Mouse (Mus musculus) stomach, embryonic 15.5 days (tissue): ENCODE measurements around the gene Eapp. TPM values are rescaled to one million over a fixed set of nuclear protein-coding genes. Genes with fewer than 3 reads are reported as not detected.
"Not testable (repeated sequence)": the region's sequence is repeated elsewhere in the genome, so short reads cannot be mapped to it uniquely, and the experiment has no call there.

Source experiments
- ATAC-seq: fragments of 200-750 bp; cut with Nextera tagmentation; 2 replicates; pipeline ENCODE4 v1.8.0; 2017; ENCODE audit warnings: low read depth, moderate number of reproducible peaks, moderate TSS enrichment; ENCODE audit not compliant: insufficient read depth, low FRiP score
- H3K27ac ChIP-seq: fragments of 300-500 bp; sonication (generic); 2 replicates; pipeline ENCODE4 v1.5.1; 2015; ENCODE audit warnings: mild to moderate bottlenecking, inconsistent platforms
- H3K27me3 ChIP-seq: fragments of 300-500 bp; sonication (generic); replicated peaks from 2 replicates; pipeline ENCODE4 v1.6.1; 2015; ENCODE audit warnings: inconsistent platforms
- H3K36me3 ChIP-seq: fragments of 300-500 bp; sonication (generic); 2 replicates; pipeline ENCODE4 v1.6.1; 2015; ENCODE audit warnings: inconsistent platforms
- H3K4me1 ChIP-seq: fragments of 300-500 bp; sonication (generic); 2 replicates; pipeline ENCODE4 v1.6.1; 2015; ENCODE audit warnings: inconsistent platforms
- H3K4me2 ChIP-seq: fragments of 300-500 bp; sonication (generic); 2 replicates; pipeline ENCODE4 v1.6.1; 2015; ENCODE audit warnings: mild to moderate bottlenecking, inconsistent platforms
- H3K4me3 ChIP-seq: fragments of 300-500 bp; sonication (generic); replicated peaks from 2 replicates; pipeline ENCODE4 v1.5.1; 2015; ENCODE audit warnings: inconsistent platforms
- H3K9ac ChIP-seq: fragments of 300-500 bp; sonication (generic); 2 replicates; pipeline ENCODE4 v1.6.1; 2015; ENCODE audit warnings: inconsistent platforms
- H3K9me3 ChIP-seq: fragments of 300-500 bp; sonication (generic); 2 replicates; pipeline ENCODE4 v1.6.1; 2016; ENCODE audit warnings: inconsistent platforms
- WGBS: fragments of 180-500 bp; shearing (Covaris S2); methylation state at CpG from one replicate; pipeline ENCODE4 v1.1.7; 2015; 5-methylcytosine and 5-hydroxymethylcytosine counted together
- polyA plus RNA-seq: library from polyadenylated mRNA; unstranded; fragments of >200 nt; fragmentation: Nextera tagmentation; extraction: Ambion mirVana; gene quantifications from 2 replicates; pipeline ENCODE4 v1.2.1, GENCODE M21; 2015

The Eapp gene
- polyA plus RNA-seq, 1 experiment from 2014 or later = 60.4 TPM

- ATAC-seq = peak; percentile 9
- not testable (repeated sequence) for H3K4me2 ChIP-seq
- WGBS = under 1% methylated on average over 13 of the region's 44 CpGs
Measured at GRCm38 (mm10) chr12:54709691-54710493, 14.2 kb upstream of the Eapp start.

GRCm38 (mm10) chr12:54699394-54699793, 3.7 kb upstream of the Eapp start:
- H3K4me1 ChIP-seq = no peaks in the 10 kb centered on the region
- H3K27ac ChIP-seq = no peak overlapping the region
- H3K9ac ChIP-seq = no peak overlapping the region
- H3K4me2 ChIP-seq = no peak overlapping the region
- no peak for ATAC-seq
- 62% methylated on average over 7 of the region's 7 CpGs for WGBS
- H3K4me3 ChIP-seq = no peak overlapping the region
- no peaks in the 10 kb centered on the region for H3K27me3 ChIP-seq
- no peaks in the 10 kb centered on the region for H3K36me3 ChIP-seq
- no peaks in the 10 kb centered on the region for H3K9me3 ChIP-seq

More at GRCm38 (mm10) chr12:54709691-54710493, 14.2 kb upstream of the Eapp start:
- H3K27ac ChIP-seq, H3K9ac ChIP-seq, H3K9me3 ChIP-seq, H3K27me3 ChIP-seq, H3K4me3 ChIP-seq, H3K4me1 ChIP-seq, H3K36me3 ChIP-seq: not testable (repeated sequence)

- H3K4me2 ChIP-seq = no peak overlapping the region
- ATAC-seq = no peak
- no peaks in the 10 kb centered on the region for H3K9me3 ChIP-seq
- 0 out of 2 replicates have a peak, but pooled peaks cover 2% of the 10 kb centered on the region for H3K4me1 ChIP-seq
- no peak overlapping the region for H3K4me3 ChIP-seq
- 35% methylated on average over 6 of the region's 6 CpGs for WGBS
- peak overlapping the region; percentile 51; the same call in 1 of the 2 replicates for H3K27ac ChIP-seq
- no peaks in the 10 kb centered on the region for H3K27me3 ChIP-seq
- H3K9ac ChIP-seq = no peak overlapping the region
- H3K36me3 ChIP-seq = no peaks in the 10 kb centered on the region
Measured at GRCm38 (mm10) chr12:54697791-54698250, 2.1 kb upstream of the Eapp start.

- Histone ChIP-seq H3K4me1 (0 out of 2 replicates have a peak, but pooled peaks cover 2% of the 10 kb centered on the region), H3K27ac (peak overlapping the region; percentile 51), H3K9ac (no peak overlapping the region), H3K4me3 (no peak overlapping the region), H3K4me2 (no peak overlapping the region), H3K27me3 (no peaks in the 10 kb centered on the region), H3K9me3 (no peaks in the 10 kb centered on the region), H3K36me3 (peaks cover 4% of the 10 kb centered on the region; the same call in 1 of the 2 replicates)
- 4% methylated on average over 7 of the region's 7 CpGs for WGBS
- ATAC-seq = peak; percentile 7; the same call in 1 of the 2 replicates
Measured at GRCm38 (mm10) chr12:54697003-54697597, 1.4 kb upstream of the Eapp start.

- peak overlapping the region; percentile 93 for H3K4me3 ChIP-seq
- no peaks in the 10 kb centered on the region for H3K9me3 ChIP-seq
- H3K27me3 ChIP-seq = no peaks in the 10 kb centered on the region
- WGBS = under 1% methylated on average over 32 of the region's 32 CpGs
- peak overlapping the region; percentile 97 for H3K27ac ChIP-seq
- peak overlapping the region; percentile 75 for H3K4me2 ChIP-seq
- peak overlapping the region; percentile 16; the same call in 1 of the 2 replicates for H3K9ac ChIP-seq
- peak; percentile 85 for ATAC-seq
- 0 out of 2 replicates have a peak, but pooled peaks cover 2% of the 10 kb centered on the region for H3K4me1 ChIP-seq
- peaks cover 7% of the 10 kb centered on the region; the same call in 1 of the 2 replicates for H3K36me3 ChIP-seq
Measured at GRCm38 (mm10) chr12:54696242-54697002, 725 bp upstream of the Eapp start.

GRCm38 (mm10) chr12:54694847-54695510, 718 bp downstream of the Eapp start:
- no peak for ATAC-seq
- no peaks in the 10 kb centered on the region for H3K27me3 ChIP-seq
- peak overlapping the region; percentile 97 for H3K27ac ChIP-seq
- H3K9me3 ChIP-seq = no peaks in the 10 kb centered on the region
- H3K4me2 ChIP-seq = peak overlapping the region; percentile 75
- H3K36me3 ChIP-seq = peaks cover 7% of the 10 kb centered on the region; the same call in 1 of the 2 replicates
- H3K4me1 ChIP-seq = 0 out of 2 replicates have a peak, but pooled peaks cover 2% of the 10 kb centered on the region
- H3K9ac ChIP-seq = peak overlapping the region; percentile 78
- 37% methylated on average over 12 of the region's 12 CpGs for WGBS
- H3K4me3 ChIP-seq = peak overlapping the region; percentile 93

GRCm38 (mm10) chr12:54689082-54689481, 6.6 kb downstream of the Eapp start:
- Histone ChIP-seq H3K4me2 (no peak overlapping the region), H3K27me3 (no peaks in the 10 kb centered on the region), H3K9me3 (no peaks in the 10 kb centered on the region), H3K27ac (no peak overlapping the region), H3K4me1 (0 out of 2 replicates have a peak, but pooled peaks cover 2% of the 10 kb centered on the region), H3K4me3 (no peak overlapping the region), H3K36me3 (peaks cover 30% of the 10 kb centered on the region), H3K9ac (no peak overlapping the region)
- ATAC-seq = no peak
- WGBS = 90% methylated on average over 5 of the region's 5 CpGs

GRCm38 (mm10) chr12:54683182-54683581, 12.5 kb downstream of the Eapp start:
- Histone ChIP-seq H3K27me3 (no peaks in the 10 kb centered on the region), H3K4me2 (no peak overlapping the region), H3K36me3 (peaks cover 17% of the 10 kb centered on the region; the same call in 1 of the 2 replicates), H3K4me1 (no peaks in the 10 kb centered on the region), H3K4me3 (no peak overlapping the region), H3K9me3 (no peaks in the 10 kb centered on the region), H3K9ac (no peak overlapping the region), H3K27ac (no peak overlapping the region)
- no peak for ATAC-seq
- 32% methylated on average over 1 of the region's 1 CpGs for WGBS

- Histone ChIP-seq H3K9ac (no peak overlapping the region), H3K36me3 (peaks cover 18% of the 10 kb centered on the region), H3K4me3 (no peak overlapping the region), H3K4me2 (no peak overlapping the region), H3K27ac (no peak overlapping the region), H3K27me3 (no peaks in the 10 kb centered on the region), H3K4me1 (no peaks in the 10 kb centered on the region), H3K9me3 (no peaks in the 10 kb centered on the region)
- ATAC-seq = 0 out of 2 replicates have a peak, but pooled peaks have one; percentile 43
- WGBS = 90% methylated on average over 9 of the region's 9 CpGs
Measured at GRCm38 (mm10) chr12:54676709-54677108, 19.0 kb downstream of the Eapp start.

- H3K4me3 ChIP-seq = no peak overlapping the region
- no peak overlapping the region for H3K9ac ChIP-seq
- H3K36me3 ChIP-seq = peaks cover 18% of the 10 kb centered on the region
- no peak overlapping the region for H3K27ac ChIP-seq
- H3K4me1 ChIP-seq = no peaks in the 10 kb centered on the region
- 94% methylated on average over 4 of the region's 4 CpGs for WGBS
- no peak overlapping the region for H3K4me2 ChIP-seq
- H3K27me3 ChIP-seq = no peaks in the 10 kb centered on the region
- no peak for ATAC-seq
- no peaks in the 10 kb centered on the region for H3K9me3 ChIP-seq
Measured at GRCm38 (mm10) chr12:54675396-54675795, 20.3 kb downstream of the Eapp start.

- Histone ChIP-seq H3K4me1 (no peaks in the 10 kb centered on the region), H3K9ac (no peak overlapping the region), H3K9me3 (no peaks in the 10 kb centered on the region), H3K36me3 (peaks cover 9% of the 10 kb centered on the region; the same call in 1 of the 2 replicates), H3K27me3 (no peaks in the 10 kb centered on the region), H3K4me2 (no peak overlapping the region), H3K27ac (no peak overlapping the region), H3K4me3 (no peak overlapping the region)
- no peak for ATAC-seq
- 79% methylated on average over 4 of the region's 4 CpGs for WGBS
Measured at GRCm38 (mm10) chr12:54671262-54671661, 24.4 kb downstream of the Eapp start.
